Mouse (Mus musculus) kidney, postnatal 0 days (tissue): ENCODE data around the gene Sos2. TPM values are rescaled to one million over a fixed set of nuclear protein-coding genes. Genes with fewer than 3 reads are reported as not detected.

ENCODE experiments used
- ATAC-seq: fragments of 200-750 bp; cut with Nextera tagmentation; replicated peaks from 2 replicates; pipeline ENCODE4 v1.8.0; 2017; ENCODE audit warnings: low read depth, moderate number of reproducible peaks, moderate TSS enrichment, moderate library complexity; ENCODE audit not compliant: low FRiP score
- DNase-seq: peaks from one replicate; pipeline ENCODE4 v3.0.0-alpha.2; 2016; ENCODE audit warnings: low spot score
- H3K27ac ChIP-seq: fragments of 300-500 bp; sonication (generic); 2 replicates; pipeline ENCODE4 v1.5.1; 2014; ENCODE audit warnings: mild to moderate bottlenecking
- H3K27me3 ChIP-seq: fragments of 300-500 bp; sonication (generic); 2 replicates; pipeline ENCODE4 v1.6.1; 2014; ENCODE audit warnings: low read length, mixed read lengths; ENCODE audit not compliant: insufficient read depth
- H3K36me3 ChIP-seq: fragments of 300-500 bp; sonication (generic); 2 replicates; pipeline ENCODE4 v1.6.1; 2014; ENCODE audit warnings: low read length, mixed read lengths; ENCODE audit not compliant: insufficient read depth
- H3K4me1 ChIP-seq: fragments of 300-500 bp; sonication (generic); replicated peaks from 2 replicates; pipeline ENCODE4 v1.6.1; 2014; ENCODE audit warnings: antibody characterized with exemption, low read length, mixed read lengths; ENCODE audit not compliant: insufficient read depth
- H3K4me2 ChIP-seq: fragments of 300-500 bp; sonication (generic); 2 replicates; pipeline ENCODE4 v1.6.1; 2014; ENCODE audit warnings: mild to moderate bottlenecking, low read length, moderate library complexity, mixed read lengths
- H3K4me3 ChIP-seq: fragments of 300-500 bp; sonication (generic); replicated peaks from 2 replicates; pipeline ENCODE4 v1.5.1; 2014; ENCODE audit warnings: low read depth, low read length
- H3K9ac ChIP-seq: fragments of 300-500 bp; sonication (generic); 2 replicates; pipeline ENCODE4 v1.6.1; 2014; ENCODE audit warnings: low read depth, low read length
- H3K9me3 ChIP-seq: fragments of 300-500 bp; sonication (generic); replicated peaks from 2 replicates; pipeline ENCODE4 v1.6.1; 2016; ENCODE audit warnings: low read length, inconsistent platforms, mixed read lengths
- CTCF ChIP-seq: IDR thresholded peaks from 2 replicates; pipeline ENCODE4 v1.5.1; 2016; ENCODE audit warnings: antibody characterized with exemption, low read depth, mild to moderate bottlenecking, moderate library complexity
- WGBS: fragments of 180-500 bp; shearing (Covaris S2); extraction: QIAGEN DNeasy Blood & Tissue Kit; methylation state at CpG from one replicate; pipeline ENCODE4 v1.1.7; 2014; 5-methylcytosine and 5-hydroxymethylcytosine counted together
- polyA plus RNA-seq: library from polyadenylated mRNA; unstranded; fragments of >200 nt; fragmentation: Nextera tagmentation; extraction: Ambion mirVana; gene quantifications from 2 replicates; pipeline ENCODE4 v1.2.1, GENCODE M21; 2015

The Sos2 gene
- polyA plus RNA-seq, 1 experiment from 2014 or later, result 8.4 TPM

GRCm38 (mm10) chr12:69690714-69691113, 9.1 kb upstream of the Sos2 start:
- Histone ChIP-seq H3K27ac (no peak overlapping the region), H3K9ac (no peak overlapping the region), H3K4me3 (no peak overlapping the region), H3K9me3 (no peaks in the 10 kb centered on the region), H3K27me3 (no peaks in the 10 kb centered on the region), H3K36me3 (no peaks in the 10 kb centered on the region), H3K4me2 (no peak overlapping the region), H3K4me1 (no peaks in the 10 kb centered on the region)
- WGBS, result 89% methylated on average over 4 of the region's 4 CpGs
- no peak for TF ChIP-seq CTCF
- ATAC-seq, result no peak
- DNase-seq, result no peak

- TF ChIP-seq CTCF, result no peak
- Histone ChIP-seq H3K4me1 (no peaks in the 10 kb centered on the region), H3K4me2 (no peak overlapping the region), H3K27ac (no peak overlapping the region), H3K27me3 (no peaks in the 10 kb centered on the region), H3K4me3 (no peak overlapping the region), H3K9me3 (no peaks in the 10 kb centered on the region), H3K36me3 (no peaks in the 10 kb centered on the region), H3K9ac (no peak overlapping the region)
- ATAC-seq (no peak), DNase-seq (no peak)
Observed at GRCm38 (mm10) chr12:69689094-69689493, 7.4 kb upstream of the Sos2 start.

GRCm38 (mm10) chr12:69688368-69688767, 6.7 kb upstream of the Sos2 start:
- Histone ChIP-seq H3K9me3 (no peaks in the 10 kb centered on the region), H3K4me1 (no peaks in the 10 kb centered on the region), H3K9ac (no peak overlapping the region), H3K27me3 (no peaks in the 10 kb centered on the region), H3K36me3 (no peaks in the 10 kb centered on the region), H3K27ac (no peak overlapping the region; the same call in 1 of the 2 replicates), H3K4me2 (no peak overlapping the region), H3K4me3 (no peak overlapping the region)
- ATAC-seq (no peak), DNase-seq (peak; percentile 21)
- TF ChIP-seq CTCF, result no peak
- 44% methylated on average over 2 of the region's 2 CpGs for WGBS

- Histone ChIP-seq H3K9me3 (no peaks in the 10 kb centered on the region), H3K27ac (no peak overlapping the region), H3K4me3 (no peak overlapping the region), H3K4me2 (no peak overlapping the region), H3K9ac (no peak overlapping the region), H3K4me1 (no peaks in the 10 kb centered on the region; the same call in 1 of the 2 replicates), H3K27me3 (no peaks in the 10 kb centered on the region), H3K36me3 (no peaks in the 10 kb centered on the region)
- no peak for TF ChIP-seq CTCF
- ATAC-seq (no peak), DNase-seq (peak; percentile 45)
- WGBS, result 37% methylated on average over 10 of the region's 10 CpGs
Observed at GRCm38 (mm10) chr12:69683537-69683936, 1.9 kb upstream of the Sos2 start.

GRCm38 (mm10) chr12:69682788-69683419, 1.3 kb upstream of the Sos2 start:
- peak overlapping the region; percentile 91 for H3K4me3 ChIP-seq
- H3K36me3 ChIP-seq, result no peaks in the 10 kb centered on the region
- H3K9me3 ChIP-seq, result no peaks in the 10 kb centered on the region
- ATAC-seq (no peak), DNase-seq (peak; percentile 24)
- no peak overlapping the region for H3K9ac ChIP-seq
- no peaks in the 10 kb centered on the region; the same call in 1 of the 2 replicates for H3K4me1 ChIP-seq
- 43% methylated on average over 14 of the region's 14 CpGs for WGBS
- H3K27ac ChIP-seq, result no peak overlapping the region
- no peaks in the 10 kb centered on the region for H3K27me3 ChIP-seq
- no peak for TF ChIP-seq CTCF
- H3K4me2 ChIP-seq, result peak overlapping the region; percentile 81

- Histone ChIP-seq H3K36me3 (no peaks in the 10 kb centered on the region), H3K4me2 (peak overlapping the region; percentile 81), H3K27ac (peak overlapping the region; percentile 96), H3K9ac (peak overlapping the region; percentile 97), H3K27me3 (no peaks in the 10 kb centered on the region), H3K4me3 (peak overlapping the region; percentile 91), H3K4me1 (no peaks in the 10 kb centered on the region; the same call in 1 of the 2 replicates), H3K9me3 (no peaks in the 10 kb centered on the region)
- DNase-seq (peak; percentile 86), ATAC-seq (peak; percentile 91)
- peak; percentile 15; the same call in 1 of the 2 replicates for TF ChIP-seq CTCF
- under 1% methylated on average over 51 of the region's 54 CpGs for WGBS
Observed at GRCm38 (mm10) chr12:69682065-69682787, 574 bp upstream of the Sos2 start.
